Mouse (Mus musculus) heart, postnatal 14 days (tissue): ENCODE results near the gene Olfr1462. TPM values are rescaled to one million over a fixed set of nuclear protein-coding genes. Genes with fewer than 3 reads are reported as not detected.

Experiments
- DNase-seq, 2 experiments: peaks; one replicate each; pipeline ENCODE4 v3.0.0; 2021 to 2022
- intact Hi-C: fragments of 180-260 bp; cut with DNase I; formaldehyde crosslinking; loops from one replicate; pipeline ENCODE4 v1.15.1; 2025
- long read RNA-seq, 2 experiments: library from polyadenylated mRNA; stranded (forward); transcript quantifications; one replicate each; pipeline ENCODE4 v2.0.0; 2021
- total RNA-seq, 2 experiments: library from RNA; stranded (reverse); gene quantifications; 2 replicates each; pipeline ENCODE4 v1.2.3; 2021

Gene Olfr1462
- not detected for total RNA-seq
- long read RNA-seq, experiment 1 = 0 reads
- long read RNA-seq, experiment 2 = 0 reads

DNA sequence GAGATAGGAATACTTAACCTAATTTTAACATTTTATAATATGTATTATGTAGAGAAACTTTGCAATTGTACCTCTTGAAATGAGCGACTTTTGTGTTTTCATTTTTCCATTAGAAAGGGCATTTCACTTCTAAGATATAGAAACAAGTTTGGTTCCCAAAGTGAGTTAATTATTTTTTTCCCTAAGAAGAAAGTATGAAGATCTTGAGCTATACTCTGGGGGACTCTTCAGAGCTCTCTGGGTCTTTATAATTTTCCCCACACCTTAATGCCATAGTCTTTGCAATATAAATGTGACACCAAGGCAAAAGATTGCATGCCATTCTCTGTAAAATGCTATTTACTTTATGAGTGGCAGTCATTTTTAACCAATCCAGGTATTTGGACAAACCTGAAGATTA is at the start of gene Olfr1462:
Gene Olfr1462 (plus strand): TSS at position 301 of the 400 bp plus-strand sequence.
- DNase-seq = no peak
- intact Hi-C loops = no loop called here

DNA sequence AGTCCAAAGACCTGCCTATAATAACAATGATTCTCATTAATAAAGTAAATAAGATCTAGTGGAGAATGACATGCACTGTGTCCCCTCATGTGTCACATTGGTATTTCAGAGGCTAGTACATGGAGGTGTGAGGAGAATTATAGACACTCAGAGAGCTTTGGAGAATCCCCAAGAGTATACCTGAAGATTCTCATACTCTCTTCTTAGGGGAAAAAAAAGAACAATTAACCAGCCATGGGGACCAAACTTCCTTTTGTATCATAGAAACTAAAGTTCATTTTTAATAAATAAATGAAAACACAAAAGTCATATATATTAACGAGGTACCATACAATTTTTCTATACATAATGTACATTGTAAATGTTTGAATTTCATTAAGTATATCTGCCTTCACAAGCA is 36.1 kb upstream of the Olfr1462 start, which contains the start of gene Olfr1459:
Gene Olfr1459 (minus strand): TSS at position 101 of the 400 bp plus-strand sequence.
- DNase-seq = no peak
- intact Hi-C loops = no loop called here

DNA sequence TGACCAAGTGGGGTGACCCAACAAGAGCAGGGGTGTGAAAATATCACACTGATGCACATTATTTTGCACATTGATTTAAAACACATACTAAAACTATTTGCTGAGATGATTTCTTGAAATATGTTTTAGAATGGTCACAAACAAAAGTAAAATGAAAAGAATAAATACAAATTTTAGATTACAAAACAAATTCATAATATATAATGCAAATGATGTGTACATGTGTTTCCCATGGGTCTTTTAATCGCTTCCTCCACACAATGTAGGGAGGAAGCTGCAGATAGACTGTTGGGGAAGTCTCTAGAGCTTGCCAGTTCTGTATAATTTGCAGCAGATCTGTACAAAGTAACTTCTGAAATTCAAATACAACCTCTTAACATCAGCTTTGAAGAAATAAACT is 22.8 kb upstream of the Olfr1462 start, which contains the start of gene Olfr1461:
Gene Olfr1461 (plus strand): TSS at position 301 of the 400 bp plus-strand sequence.
- DNase-seq = no peak
- intact Hi-C loops = no loop called here

DNA sequence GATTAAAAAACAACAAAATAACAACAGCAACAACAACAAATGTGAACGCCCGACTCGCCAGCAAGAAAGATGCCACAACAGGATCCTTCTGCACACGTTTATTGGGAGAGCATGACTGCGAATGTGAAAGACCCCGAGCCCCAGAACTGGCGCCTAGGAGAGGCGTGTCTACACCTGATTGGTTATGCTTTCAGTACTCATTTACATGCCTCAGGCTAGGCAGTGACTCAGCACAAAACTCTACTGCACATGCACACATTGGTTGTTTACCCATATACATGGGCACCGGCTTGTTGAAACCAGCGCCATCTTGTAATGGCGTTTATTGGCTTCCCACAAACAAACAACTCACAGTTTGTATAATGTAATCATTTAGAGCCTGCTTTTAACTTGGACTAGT is 36.1 kb downstream of the Olfr1462 start:
- no peak for DNase-seq
- intact Hi-C loops = no loop called here

DNA sequence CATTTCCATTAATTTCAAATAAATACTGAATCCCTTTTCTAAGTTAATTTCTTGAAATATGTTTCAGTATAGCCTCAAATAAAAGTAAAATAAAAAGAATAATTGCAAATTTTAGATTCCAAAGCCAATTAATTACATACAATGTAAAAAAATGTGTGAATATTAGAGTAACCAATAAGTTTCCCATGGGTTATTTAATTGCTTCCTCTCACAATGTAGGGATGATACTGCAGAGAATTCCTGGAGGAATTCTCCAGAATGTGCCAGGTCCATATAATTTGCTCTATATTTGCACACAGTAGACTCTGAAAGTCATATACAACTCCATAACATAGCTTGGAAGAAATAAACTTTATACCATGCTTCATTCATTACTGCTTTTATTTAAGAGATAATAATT is 45.5 kb downstream of the Olfr1462 start, which contains the start of gene Olfr1463:
Gene Olfr1463 (plus strand): TSS at position 301 of the 400 bp plus-strand sequence.
- intact Hi-C loops = no loop called here
- DNase-seq = no peak

Other genes with a start within 250 kb of the Olfr1462 start
- not detected for gene Olfr1450, start 235.5 kb upstream of the Olfr1462 start, total RNA-seq
- not detected for gene Olfr1451, start 190.7 kb upstream of the Olfr1462 start, total RNA-seq
- gene Olfr1453, start 157.4 kb upstream of the Olfr1462 start, total RNA-seq = not detected
- gene Olfr1454, start 125.1 kb upstream of the Olfr1462 start, total RNA-seq = not detected
- not detected for gene Olfr1457, start 87.8 kb upstream of the Olfr1462 start, total RNA-seq
- not detected for gene Olfr1458, start 79.0 kb upstream of the Olfr1462 start, total RNA-seq
- gene Olfr1459, start 36.2 kb upstream of the Olfr1462 start, total RNA-seq = under 1 TPM; 0.05 to 0.07 TPM
- gene Olfr1461, start 22.7 kb upstream of the Olfr1462 start, total RNA-seq = not detected
- not detected for gene Olfr1463, start 45.6 kb downstream of the Olfr1462 start, total RNA-seq
- not detected for gene Olfr1465, start 129.8 kb downstream of the Olfr1462 start, total RNA-seq
- not detected for gene Olfr1466, start 153.1 kb downstream of the Olfr1462 start, total RNA-seq
- not detected for gene Olfr1467, start 176.5 kb downstream of the Olfr1462 start, total RNA-seq
- not detected for gene Olfr1469, start 222.1 kb downstream of the Olfr1462 start, total RNA-seq